Mouse (Mus musculus): ENCODE results near the gene Car3.

The Car3 gene

DNA sequence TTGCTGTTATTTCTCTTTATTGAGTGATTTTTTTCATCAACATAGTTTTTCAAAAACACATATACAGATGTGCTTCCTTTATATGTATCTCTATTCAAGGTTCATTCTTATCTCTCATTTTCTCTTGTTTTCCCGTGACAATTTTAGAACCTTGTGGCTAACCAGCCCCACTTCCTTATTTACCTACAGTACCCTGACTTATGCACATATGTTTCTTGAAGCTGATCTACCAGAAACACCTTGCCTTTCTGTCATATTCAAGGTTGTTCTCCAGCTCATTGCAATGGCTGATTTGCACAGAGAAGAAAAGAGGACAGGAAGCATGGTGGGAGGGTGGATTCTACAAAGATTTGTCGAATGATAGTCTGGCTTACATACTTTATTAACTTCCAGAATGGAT, 52.0 kb downstream of the Car3 start:
- no peak for DNase-seq

- DNase-seq, result no peak
Observed at GRCm38 (mm10) chr3:14917261-14917660, 53.9 kb downstream of the Car3 start.
